11 mouse cellular contexts compared by ENCODE assay signal in genomic region chr10:110938841-110939549, GRCm38 (mm10). TPM values are rescaled to one million over a fixed set of nuclear protein-coding genes. Genes with fewer than 3 reads are reported as not detected.
DNase-seq lines count a peak whose midpoint lies in the region; ATAC-seq and TF ChIP-seq lines count a peak whose summit lies in the region.
"Had no signal": no experiment of that assay in that cellular context is flagged by ENCODE, and none has a peak within 500 bp of the region (broad histone marks: within the 10 kb centered on the region; RNA-seq: fewer than 3 reads in every experiment).

No protein-coding gene starts in this region.

- H3K27me3 ChIP-seq in heart, adult 2 months (ENCODE audit: control insufficient read depth, insufficient read depth, low read length), result no peaks in the 10 kb centered on the region
- H3K27me3 ChIP-seq: embryonic facial prominence, embryonic 15.5 days; limb, embryonic 15.5 days had no signal

- TF ChIP-seq EP300 in heart, adult 2 months (IDR thresholded peaks at IDR 0.05; ENCODE audit: insufficient read depth, low read depth, low read length), result no peak

- H3K9ac ChIP-seq in heart, adult 2 months (ENCODE audit: low read depth, low read length), result no peak overlapping the region
- H3K9ac ChIP-seq: embryonic facial prominence, embryonic 15.5 days; limb, embryonic 15.5 days had no signal

- no peaks in the 10 kb centered on the region for H3K36me3 ChIP-seq in heart, adult 2 months (ENCODE audit: control insufficient read depth, insufficient read depth, low read length)

- H3K4me3 ChIP-seq in heart, adult 2 months, result no peak overlapping the region
- H3K4me3 ChIP-seq: embryonic facial prominence, embryonic 15.5 days; limb, embryonic 15.5 days had no signal

- ATAC-seq in granulocyte monocyte progenitor cell, adult 5-6 weeks (replicated peaks; ENCODE audit: poor library complexity, severe bottlenecking), result no peak

- TF ChIP-seq CTCF in heart, adult 2 months (IDR thresholded peaks at IDR 0.05), result no peak
- TF ChIP-seq CTCF in brain, embryonic 14.5 days (IDR thresholded peaks at IDR 0.05; ENCODE audit: borderline replicate concordance, extremely low read depth, insufficient read depth, insufficient read length), result no peak

- intact Hi-C loops in heart, adult 2 months (cut with DNase I), result no loop called here
- intact Hi-C loops in heart, postnatal 14 days (cut with DNase I), result no loop called here

- 74% methylated on average over 19 of the region's 19 CpGs for WGBS in heart, adult 2 months

- TF ChIP-seq POLR2A in heart, adult 2 months (IDR thresholded peaks at IDR 0.05; ENCODE audit: insufficient read depth, low read depth, low read length), result no peak
- TF ChIP-seq POLR2A in brain, embryonic 14.5 days (IDR thresholded peaks at IDR 0.05; ENCODE audit: borderline replicate concordance, extremely low read depth, insufficient read depth, insufficient read length, poor library complexity, severe bottlenecking), result no peak

- H3K27ac ChIP-seq in heart, adult 2 months, result peak overlapping the region; percentile 12; the same call in 1 of the 2 replicates
- H3K27ac ChIP-seq: embryonic facial prominence, embryonic 15.5 days; limb, embryonic 15.5 days had no signal

- H3K4me1 ChIP-seq in heart, adult 2 months (ENCODE audit: control insufficient read depth, insufficient read depth, low read length), result peaks cover 1% of the 10 kb centered on the region; the same call in 1 of the 2 replicates
- H3K4me1 ChIP-seq: embryonic facial prominence, embryonic 15.5 days had no signal

- DNase-seq in heart, adult 2 months, result no peak
- DNase-seq in heart, postnatal 14 days, result no peak
- peak; percentile 69 for DNase-seq in brain, embryonic 14.5 days (ENCODE audit: low read depth)
- DNase-seq in cerebellum, postnatal 25 days, result peak; percentile 78 to 82
- DNase-seq in left cerebral cortex, adult 18-20 months (ENCODE audit: low spot score in 2 of 2), result peak; percentile 64 to 77
- DNase-seq in adrenal gland, postnatal 4 days (ENCODE audit: low spot score in 2 of 2), result no peak
- DNase-seq in B cell, adult 2 months, result no peak
- DNase-seq: adrenal gland, adult 2 months had no signal

- no peaks in the 10 kb centered on the region for H3K79me2 ChIP-seq in heart, adult 2 months (replicated peaks; ENCODE audit: control insufficient read depth, insufficient read depth, low read length)

RNA-seq across cellular contexts. Expression of gene Csrp2, which starts 19.4 kb away (rescaled TPM):
- total RNA-seq in heart, adult 2 months (2021), result 10 to 100 TPM; 37.0 to 41.6 TPM
- polyA plus RNA-seq in heart, adult 2 months (2012; rRNA removed), result 39.3 and 39.5 TPM in 2 replicates
- total RNA-seq in heart, postnatal 14 days (2021), result 10 to 100 TPM; 92.6 to 95.4 TPM
- 108 and 138 TPM in 2 replicates for polyA plus RNA-seq in brain, embryonic 14.5 days (2012; rRNA removed)
- 1 to 10 TPM; 6.4 to 8.6 TPM for total RNA-seq in left cerebral cortex, adult 18-20 months (2021)
- 100 to 1,000 TPM; 160 to 188 TPM for total RNA-seq in adrenal gland, postnatal 4 days (2021)
- 38.3 and 53.6 TPM in 2 replicates for total RNA-seq in granulocyte monocyte progenitor cell, adult 5-6 weeks (2014; fragmentation: Nextera tagmentation)
- total RNA-seq in granulocyte monocyte progenitor cell, adult 5-6 weeks (2017), result 85.8 and 119 TPM in 2 replicates

Comparison
In these comparisons a context has a peak if more than half of its experiments do, and no peak if none do; other contexts are left out.
1. DNase-seq: peak in brain, embryonic 14.5 days (single experiment), cerebellum, postnatal 25 days (2 of 2) and left cerebral cortex, adult 18-20 months (2 of 2); none in heart, adult 2 months (0 of 2), heart, postnatal 14 days (0 of 2), adrenal gland, postnatal 4 days (0 of 2) and B cell, adult 2 months (0 of 2).